Comparison of ENCODE assay signal across 22 mouse cellular contexts in genomic region chr12:76619847-76620246, GRCm38 (mm10).
"Had no signal": no experiment of that assay in that cellular context is flagged by ENCODE, and none has a peak within 500 bp of the region (broad histone marks: within the 10 kb centered on the region; RNA-seq: fewer than 3 reads in every experiment).

No protein-coding gene starts in this region.

- H3K36me3 ChIP-seq: intestine, embryonic 15.5 days; lung, embryonic 15.5 days; midbrain, embryonic 12.5 days; midbrain, embryonic 15.5 days; neural tube, embryonic 12.5 days; stomach, embryonic 15.5 days had no signal

- H3K27me3 ChIP-seq: intestine, embryonic 15.5 days; liver, embryonic 15.5 days; lung, embryonic 15.5 days; midbrain, embryonic 12.5 days; midbrain, embryonic 15.5 days; neural tube, embryonic 12.5 days; neural tube, embryonic 15.5 days; stomach, embryonic 15.5 days had no signal

- H3K9me3 ChIP-seq: intestine, embryonic 15.5 days; liver, embryonic 15.5 days; lung, embryonic 15.5 days; megakaryocyte, embryonic 14.5 days; midbrain, embryonic 12.5 days; midbrain, embryonic 15.5 days; neural tube, embryonic 12.5 days; neural tube, embryonic 15.5 days; stomach, embryonic 15.5 days had no signal

- H3K9ac ChIP-seq: intestine, embryonic 15.5 days; liver, embryonic 15.5 days; lung, embryonic 15.5 days; midbrain, embryonic 12.5 days; midbrain, embryonic 15.5 days; neural tube, embryonic 12.5 days; neural tube, embryonic 15.5 days; stomach, embryonic 15.5 days had no signal

- H3K4me1 ChIP-seq: intestine, embryonic 15.5 days; liver, embryonic 15.5 days; lung, embryonic 15.5 days; midbrain, embryonic 12.5 days; midbrain, embryonic 15.5 days had no signal

- ATAC-seq: intestine, embryonic 15.5 days; midbrain, embryonic 15.5 days had no signal

- H3K27ac ChIP-seq: intestine, embryonic 15.5 days; kidney, postnatal 0 days; left cerebral cortex, adult 2 months; liver, embryonic 15.5 days; lung, embryonic 15.5 days; midbrain, embryonic 12.5 days; midbrain, embryonic 15.5 days; neural tube, embryonic 12.5 days; stomach, embryonic 15.5 days had no signal

- DNase-seq: kidney, adult 11 months; kidney, adult 9 months; kidney, postnatal 25 days; layer of hippocampus, postnatal 36 days; lung, adult 18-20 months; lung, postnatal 10 days; lung, postnatal 36 days; right cerebral cortex, postnatal 14 days; right cerebral cortex, postnatal 4 days; thymus, adult 18-20 months; thymus, postnatal 36 days had no signal

- H3K4me3 ChIP-seq: intestine, embryonic 15.5 days; left cerebral cortex, adult 2 months; liver, embryonic 15.5 days; lung, embryonic 15.5 days; megakaryocyte, embryonic 14.5 days; midbrain, embryonic 12.5 days; midbrain, embryonic 15.5 days; neural tube, embryonic 12.5 days; neural tube, embryonic 15.5 days; stomach, embryonic 15.5 days had no signal

- H3K4me2 ChIP-seq: intestine, embryonic 15.5 days; liver, embryonic 15.5 days; lung, embryonic 15.5 days; midbrain, embryonic 12.5 days; midbrain, embryonic 15.5 days; neural tube, embryonic 12.5 days; neural tube, embryonic 15.5 days; stomach, embryonic 15.5 days had no signal
